Mouse (Mus musculus) gastrocnemius, adult 2 months (tissue): ENCODE measurements around the gene Olfr1310. TPM values are rescaled to one million over a fixed set of nuclear protein-coding genes. Genes with fewer than 3 reads are reported as not detected.
"Not testable (repeated sequence)": the region's sequence is repeated elsewhere in the genome, so short reads cannot be mapped to it uniquely, and the experiment has no call there.

Experiments used
- DNase-seq: peaks from one replicate; pipeline ENCODE4 v3.0.0; 2022
- H3K27ac ChIP-seq: fragments of 200-600 bp; 2 replicates; pipeline ENCODE4 v1.8.1; 2022; ENCODE audit warnings: mild to moderate bottlenecking
- H3K4me3 ChIP-seq: fragments of 200-600 bp; 2 replicates; pipeline ENCODE4 v1.8.1; 2022; ENCODE audit warnings: mild to moderate bottlenecking, moderate library complexity
- CTCF ChIP-seq: fragments of 200-600 bp; IDR thresholded peaks from 2 replicates; pipeline ENCODE4 v1.8.1; 2022; ENCODE audit warnings: antibody characterized with exemption, mild to moderate bottlenecking, moderate library complexity
- intact Hi-C: fragments of 180-260 bp; cut with DNase I; formaldehyde crosslinking; loops from one replicate; pipeline ENCODE4 v1.15.1; 2025
- long read RNA-seq, 2 experiments: library from polyadenylated mRNA; stranded (forward); transcript quantifications; one replicate each; pipeline ENCODE4 v2.0.0; 2021
- total RNA-seq, 2 experiments: library from RNA; stranded (reverse); gene quantifications; 2 replicates each; pipeline ENCODE4 v1.2.3; 2021

The Olfr1310 gene
- not detected for total RNA-seq
- long read RNA-seq, experiment 1, result 0 reads
- long read RNA-seq, experiment 2, result 0 reads

GRCm38 (mm10) chr2:112012608-112013007, at the start of gene Olfr1310:
Gene Olfr1310, minus strand, starts transcription at chr2:112012708.
- no peak within 1 kb of the TSS for H3K4me3 ChIP-seq
- DNase-seq, result no peak
- intact Hi-C loops, result no loop called here
- no peak within 1 kb of the TSS for H3K27ac ChIP-seq
- no peak for TF ChIP-seq CTCF

DNA sequence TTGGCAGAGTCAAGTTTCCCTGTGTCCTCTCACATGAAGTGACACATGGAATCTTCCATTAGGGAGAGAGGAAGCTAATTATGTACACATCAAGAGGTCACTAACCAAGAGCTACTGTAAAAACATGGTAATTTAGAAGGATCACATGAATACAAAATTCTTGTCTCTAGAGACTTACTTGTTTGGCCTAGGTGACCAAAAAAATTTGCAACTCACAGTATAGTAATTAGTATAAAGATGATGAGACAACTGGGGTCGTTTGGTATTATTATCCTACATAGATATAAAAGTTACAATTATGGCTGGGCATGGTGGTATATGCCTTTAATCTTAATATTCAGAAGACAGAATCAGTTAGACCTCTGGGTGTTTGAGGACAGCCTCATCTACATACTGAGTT, 37.6 kb upstream of the Olfr1310 start, which contains the start of gene Olfr1312:
Gene Olfr1312 (minus strand): TSS at position 101 of the 400 bp plus-strand sequence.
- TF ChIP-seq CTCF, result no peak
- no peak for DNase-seq

GRCm38 (mm10) chr2:112026971-112027370, 14.5 kb upstream of the Olfr1310 start:
- DNase-seq, H3K27ac ChIP-seq, H3K4me3 ChIP-seq, intact Hi-C loops: not testable (repeated sequence)

More for the DNA sequence above, 37.6 kb upstream of the Olfr1310 start, which contains the start of gene Olfr1312:
- intact Hi-C loops, result no loop called here
- Histone ChIP-seq H3K4me3 (no peak within 1 kb of the TSS), H3K27ac (no peak within 1 kb of the TSS)

GRCm38 (mm10) chr2:112024312-112024711, 11.8 kb upstream of the Olfr1310 start, which contains the start of gene Olfr1311:
Gene Olfr1311, minus strand, starts transcription at chr2:112024412.
- no peak for DNase-seq
- H3K27ac ChIP-seq, result no peak within 1 kb of the TSS
- TF ChIP-seq CTCF, result no peak
- intact Hi-C loops, result no loop called here
- no peak within 1 kb of the TSS for H3K4me3 ChIP-seq

GRCm38 (mm10) chr2:112014900-112015299, 2.4 kb upstream of the Olfr1310 start:
- no peak for TF ChIP-seq CTCF
- Histone ChIP-seq H3K27ac (no peak overlapping the region), H3K4me3 (no peak overlapping the region)
- intact Hi-C loops, result no loop called here
- DNase-seq, result no peak

GRCm38 (mm10) chr2:111990181-111990580, 22.3 kb downstream of the Olfr1310 start, which contains the start of gene Olfr1309:
Gene Olfr1309, minus strand, starts transcription at chr2:111990281.
- no peak for DNase-seq
- H3K27ac ChIP-seq, result no peak within 1 kb of the TSS
- intact Hi-C loops, result no loop called here
- no peak within 1 kb of the TSS for H3K4me3 ChIP-seq
- TF ChIP-seq CTCF, result no peak

DNA sequence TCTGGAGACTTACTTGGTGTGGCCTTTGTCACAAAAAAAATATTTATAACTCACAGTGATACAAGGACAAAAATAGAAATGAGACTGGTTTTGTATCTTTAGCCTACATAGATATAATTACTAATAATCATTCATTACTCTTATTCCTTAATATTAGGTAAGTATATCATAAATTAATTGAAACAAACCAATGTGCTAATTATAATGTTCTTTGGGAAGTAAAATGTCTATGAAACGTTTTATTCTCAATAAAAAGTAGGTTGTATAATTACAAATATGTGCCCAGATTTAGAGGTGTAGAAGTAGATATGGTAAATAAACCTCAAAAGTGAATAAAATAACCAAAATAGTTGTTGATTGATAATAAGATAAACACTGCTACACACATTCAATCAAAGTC, 47.7 kb downstream of the Olfr1310 start, which contains the start of gene Olfr1308:
Gene Olfr1308 (minus strand): TSS at position 101 of the 400 bp plus-strand sequence.
- TF ChIP-seq CTCF, result no peak

More for the DNA sequence above, 47.7 kb downstream of the Olfr1310 start, which contains the start of gene Olfr1308:
- Histone ChIP-seq H3K4me3 (no peak within 1 kb of the TSS), H3K27ac (no peak within 1 kb of the TSS)
- intact Hi-C loops, result no loop called here
- DNase-seq, result no peak

Other genes with a start within 250 kb of the Olfr1310 start
- gene Olfr1302, start 235.3 kb downstream of the Olfr1310 start, total RNA-seq, result not detected
- gene Olfr1303, start 192.4 kb downstream of the Olfr1310 start, total RNA-seq, result not detected
- gene Olfr1305, start 135.6 kb downstream of the Olfr1310 start, total RNA-seq, result not detected
- not detected for gene Olfr1306, start 96.4 kb downstream of the Olfr1310 start, total RNA-seq
- not detected for gene Olfr1307, start 63.3 kb downstream of the Olfr1310 start, total RNA-seq
- not detected for gene Olfr1308, start 47.8 kb downstream of the Olfr1310 start, total RNA-seq
- not detected for gene Olfr1309, start 22.4 kb downstream of the Olfr1310 start, total RNA-seq
- not detected for gene Olfr1311, start 11.7 kb upstream of the Olfr1310 start, total RNA-seq
- gene Olfr1312, start 37.5 kb upstream of the Olfr1310 start, total RNA-seq, result not detected
- not detected for gene Olfr1313, start 65.1 kb upstream of the Olfr1310 start, total RNA-seq
- gene Olfr1314, start 84.1 kb upstream of the Olfr1310 start, total RNA-seq, result not detected
- gene Olfr1315-ps1, start 102.7 kb upstream of the Olfr1310 start, total RNA-seq, result not detected
- gene Olfr1316, start 122.3 kb upstream of the Olfr1310 start, total RNA-seq, result not detected
- not detected for gene Olfr1317, start 127.6 kb upstream of the Olfr1310 start, total RNA-seq
- not detected for gene Olfr1318, start 141.5 kb upstream of the Olfr1310 start, total RNA-seq
- 1 to 10 TPM in 1 of 2 experiments, under 1 TPM in 1; 0.99 to 1.5 TPM for gene Lpcat4, start 226.8 kb upstream of the Olfr1310 start, total RNA-seq
- not detected for gene Nutm1, start 246.6 kb upstream of the Olfr1310 start, total RNA-seq
- gene Nop10, start 249.2 kb upstream of the Olfr1310 start, total RNA-seq, result 10 to 100 TPM; 51.6 to 64.3 TPM